Mouse (Mus musculus) heart, embryonic 14.5 days (tissue): Measurements from ENCODE around the gene Enkur. TPM values are rescaled to one million over a fixed set of nuclear protein-coding genes. Genes with fewer than 3 reads are reported as not detected.

ENCODE experiments used
- ATAC-seq: fragments of 200-750 bp; cut with Nextera tagmentation; 2 replicates; pipeline ENCODE4 v1.8.0; 2017; ENCODE audit warnings: low read depth, moderate TSS enrichment; ENCODE audit not compliant: insufficient number of reproducible peaks, insufficient read depth, low FRiP score
- H3K27ac ChIP-seq, 2 experiments: fragments of 200-500 bp in 1 of 2; fragments of 300-500 bp in 1 of 2; sonication (generic) in 1 of 2; replicated peaks in 1 of 2; 2 replicates each; pipeline ENCODE4 v1.5.1; 2012 to 2014; ENCODE audit warnings: low read depth in 2 of 2, low read length in 2 of 2, control low read depth in 1 of 2, mild to moderate bottlenecking in 1 of 2, mixed read lengths in 1 of 2; ENCODE audit not compliant: control insufficient read depth in 1 of 2, insufficient read depth in 1 of 2
- H3K27me3 ChIP-seq: fragments of 300-500 bp; sonication (generic); 2 replicates; pipeline ENCODE4 v1.6.1; 2014; ENCODE audit warnings: mild to moderate bottlenecking, low read length, control low read depth; ENCODE audit not compliant: control insufficient read depth, insufficient read depth
- H3K36me3 ChIP-seq: fragments of 300-500 bp; sonication (generic); 2 replicates; pipeline ENCODE4 v1.6.1; 2014; ENCODE audit warnings: mild to moderate bottlenecking, control low read depth, low read length, mixed read lengths; ENCODE audit not compliant: control insufficient read depth, insufficient read depth
- H3K4me1 ChIP-seq, 2 experiments: fragments of 200-500 bp in 1 of 2; fragments of 300-500 bp in 1 of 2; sonication (generic) in 1 of 2; 2 replicates each; pipeline ENCODE4 v1.6.1; 2012 to 2014; ENCODE audit warnings: low read length in 2 of 2, control low read depth in 1 of 2, mixed read lengths in 1 of 2; ENCODE audit not compliant: control insufficient read depth in 2 of 2, insufficient read depth in 2 of 2
- H3K4me2 ChIP-seq: fragments of 300-500 bp; sonication (generic); 2 replicates; pipeline ENCODE4 v1.6.1; 2014; ENCODE audit warnings: mild to moderate bottlenecking, low read length
- H3K4me3 ChIP-seq, 2 experiments: fragments of 200-500 bp in 1 of 2; fragments of 300-500 bp in 1 of 2; sonication (generic) in 1 of 2; 2 replicates each; pipeline ENCODE4 v1.5.1; 2012 to 2014; ENCODE audit warnings: low read length in 2 of 2, mild to moderate bottlenecking in 2 of 2, control low read depth in 1 of 2, low read depth in 1 of 2, moderate library complexity in 1 of 2; ENCODE audit not compliant: control insufficient read depth in 1 of 2, insufficient read depth in 1 of 2
- H3K9ac ChIP-seq: fragments of 300-500 bp; sonication (generic); 2 replicates; pipeline ENCODE4 v1.6.1; 2014; ENCODE audit warnings: mild to moderate bottlenecking, low read length
- H3K9me3 ChIP-seq: fragments of 300-500 bp; sonication (generic); 2 replicates; pipeline ENCODE4 v1.6.1; 2016; ENCODE audit warnings: low read length, control low read depth; ENCODE audit not compliant: control insufficient read depth
- WGBS: fragments of 180-500 bp; shearing (Covaris S2); extraction: QIAGEN DNeasy Blood & Tissue Kit; methylation state at CpG from one replicate; pipeline ENCODE4 v1.1.7; 2014; 5-methylcytosine and 5-hydroxymethylcytosine counted together
- polyA plus RNA-seq: library from polyadenylated mRNA; unstranded; fragments of >200 nt; fragmentation: Nextera tagmentation; extraction: Ambion mirVana; gene quantifications from 2 replicates; pipeline ENCODE4 v1.2.1, GENCODE M21; 2014

Gene Enkur
- polyA plus RNA-seq, 1 experiment from 2014 or later = 2.1 TPM

DNA sequence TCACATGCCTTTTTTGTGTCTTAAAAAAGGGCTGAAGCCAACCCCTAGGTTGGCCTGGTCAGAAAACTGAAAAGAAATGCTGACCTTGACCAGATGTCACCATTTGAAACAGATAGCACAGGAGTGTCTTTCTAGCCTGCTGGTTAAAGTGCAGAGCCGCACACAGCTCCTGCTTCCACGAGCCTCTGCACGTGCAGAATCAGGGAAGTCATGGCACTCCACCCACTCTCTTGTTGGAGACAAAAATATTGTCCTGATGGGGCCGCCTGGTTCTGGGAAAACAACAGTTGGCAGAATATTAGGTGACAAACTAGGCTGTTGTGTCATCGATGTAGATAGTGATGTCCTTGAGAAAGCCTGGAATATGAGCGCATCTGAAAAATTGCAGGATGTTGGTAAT, 6.2 kb upstream of the Enkur start:
- Histone ChIP-seq H3K27ac (no peak overlapping the region), H3K27me3 (no peaks in the 10 kb centered on the region), H3K4me3 (no peak overlapping the region), H3K36me3 (0 out of 2 replicates have a peak, but pooled peaks cover 2% of the 10 kb centered on the region), H3K4me1 (peaks cover 0 to 3% of the 10 kb centered on the region in 2 experiments; a peak in 2 of 4 replicates), H3K9me3 (no peaks in the 10 kb centered on the region), H3K9ac (no peak overlapping the region), H3K4me2 (no peak overlapping the region)
- 63% methylated on average over 6 of the region's 6 CpGs for WGBS
- ATAC-seq = no peak

- H3K36me3 ChIP-seq = no peaks in the 10 kb centered on the region
- peak overlapping the region; percentile 46 to 61; a peak in 2 of 4 replicates for H3K27ac ChIP-seq
- H3K4me2 ChIP-seq = peak overlapping the region; percentile 72
- 39% methylated on average over 6 of the region's 6 CpGs for WGBS
- no peaks in the 10 kb centered on the region for H3K9me3 ChIP-seq
- H3K27me3 ChIP-seq = no peaks in the 10 kb centered on the region
- peak overlapping the region; percentile 60 to 95 for H3K4me3 ChIP-seq
- peak overlapping the region; percentile 74 for H3K9ac ChIP-seq
- peaks cover 4 to 12% of the 10 kb centered on the region in 2 experiments for H3K4me1 ChIP-seq
- no peak for ATAC-seq
Observed at GRCm38 (mm10) chr2:21206278-21206677, 1.1 kb upstream of the Enkur start.

GRCm38 (mm10) chr2:21205831-21206159, 630 bp upstream of the Enkur start:
- peak; percentile 87 for ATAC-seq
- Histone ChIP-seq H3K9me3 (no peaks in the 10 kb centered on the region), H3K4me1 (peaks cover 4 to 12% of the 10 kb centered on the region in 2 experiments), H3K27ac (peak overlapping the region; percentile 46 to 61), H3K9ac (peak overlapping the region; percentile 74), H3K36me3 (no peaks in the 10 kb centered on the region), H3K27me3 (no peaks in the 10 kb centered on the region), H3K4me3 (peak overlapping the region; percentile 60 to 95), H3K4me2 (peak overlapping the region; percentile 72)
- WGBS = under 1% methylated on average over 19 of the region's 19 CpGs

GRCm38 (mm10) chr2:21202754-21203153, 2.4 kb downstream of the Enkur start:
- H3K4me1 ChIP-seq = peaks cover 4 to 17% of the 10 kb centered on the region in 2 experiments
- no peaks in the 10 kb centered on the region for H3K27me3 ChIP-seq
- no peak overlapping the region for H3K27ac ChIP-seq
- H3K36me3 ChIP-seq = no peaks in the 10 kb centered on the region
- H3K9me3 ChIP-seq = no peaks in the 10 kb centered on the region
- ATAC-seq = no peak
- H3K4me3 ChIP-seq = no peak overlapping the region
- 31% methylated on average over 2 of the region's 2 CpGs for WGBS
- H3K4me2 ChIP-seq = no peak overlapping the region
- H3K9ac ChIP-seq = no peak overlapping the region

DNA sequence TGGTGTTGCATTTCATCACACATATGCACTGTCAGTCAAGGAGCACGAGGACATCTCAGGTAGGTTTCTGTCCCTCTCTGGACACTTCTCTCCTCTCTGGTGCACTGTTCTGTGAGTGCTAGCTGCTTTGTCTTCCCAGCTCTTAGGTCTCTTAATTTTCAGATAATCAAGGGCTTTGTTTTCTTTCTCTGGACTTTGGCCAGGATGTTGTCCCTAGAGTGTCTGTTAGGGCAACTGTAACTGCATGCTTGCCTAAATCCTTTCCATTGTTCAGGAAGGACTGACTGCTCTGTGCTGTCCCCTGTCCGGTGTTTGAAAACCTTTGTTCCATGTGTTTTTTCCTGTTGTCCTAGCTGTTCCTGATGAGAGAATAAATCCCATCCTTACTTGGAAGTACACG, 6.1 kb downstream of the Enkur start:
- H3K27me3 ChIP-seq = no peaks in the 10 kb centered on the region
- 29% methylated on average over 3 of the region's 3 CpGs for WGBS

DNA sequence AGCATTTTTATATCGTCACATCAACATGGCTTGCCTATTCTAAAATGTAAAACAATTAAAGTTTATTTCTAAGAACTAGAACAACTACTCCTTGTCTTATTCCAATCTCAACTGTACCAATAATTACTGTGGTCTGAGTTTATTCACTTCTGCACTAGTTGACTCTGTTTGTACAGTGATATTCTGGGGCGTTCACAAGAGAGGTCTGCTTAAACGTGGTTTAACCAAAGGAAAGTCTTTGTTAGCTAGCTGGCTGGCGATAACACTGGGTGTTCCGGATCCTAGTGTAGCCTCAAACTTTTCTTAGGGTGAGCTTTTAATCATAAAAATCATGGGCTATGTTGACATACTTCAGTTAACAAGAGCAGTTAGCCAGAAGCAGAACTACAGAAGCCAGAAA, 9.9 kb downstream of the Enkur start:
- H3K36me3 ChIP-seq = no peaks in the 10 kb centered on the region
- no peak overlapping the region for H3K9ac ChIP-seq
- no peak overlapping the region for H3K27ac ChIP-seq
- 89% methylated on average over 5 of the region's 5 CpGs for WGBS
- no peaks in the 10 kb centered on the region for H3K9me3 ChIP-seq
- H3K4me2 ChIP-seq = no peak overlapping the region
- no peaks in the 10 kb centered on the region for H3K27me3 ChIP-seq
- H3K4me3 ChIP-seq = no peak overlapping the region
- peaks cover 0 to 5% of the 10 kb centered on the region in 2 experiments; a peak in 1 of 4 replicates for H3K4me1 ChIP-seq
- ATAC-seq = no peak

More for the DNA sequence above, 6.1 kb downstream of the Enkur start:
- H3K27ac ChIP-seq = 0 out of 4 replicates have a peak overlapping the region, but pooled peaks of 1 of the 2 experiments have one; percentile 2
- no peak overlapping the region for H3K4me2 ChIP-seq
- no peak for ATAC-seq
- no peaks in the 10 kb centered on the region for H3K36me3 ChIP-seq
- H3K9ac ChIP-seq = no peak overlapping the region
- H3K4me1 ChIP-seq = peaks cover 0 to 5% of the 10 kb centered on the region in 2 experiments; a peak in 1 of 4 replicates
- H3K4me3 ChIP-seq = no peak overlapping the region
- no peaks in the 10 kb centered on the region for H3K9me3 ChIP-seq

GRCm38 (mm10) chr2:21191232-21191631, 13.9 kb downstream of the Enkur start:
- Histone ChIP-seq H3K36me3 (no peaks in the 10 kb centered on the region), H3K4me3 (no peak overlapping the region), H3K27ac (no peak overlapping the region), H3K4me1 (no peaks in the 10 kb centered on the region), H3K4me2 (no peak overlapping the region), H3K27me3 (no peaks in the 10 kb centered on the region), H3K9ac (no peak overlapping the region), H3K9me3 (no peaks in the 10 kb centered on the region)
- 69% methylated on average over 1 of the region's 1 CpGs for WGBS
- no peak for ATAC-seq

- ATAC-seq = no peak
- H3K9ac ChIP-seq = no peak overlapping the region
- H3K4me3 ChIP-seq = no peak overlapping the region
- 76% methylated on average over 4 of the region's 4 CpGs for WGBS
- H3K36me3 ChIP-seq = no peaks in the 10 kb centered on the region
- no peaks in the 10 kb centered on the region for H3K4me1 ChIP-seq
- H3K27me3 ChIP-seq = no peaks in the 10 kb centered on the region
- no peak overlapping the region for H3K4me2 ChIP-seq
- no peak overlapping the region for H3K27ac ChIP-seq
- H3K9me3 ChIP-seq = no peaks in the 10 kb centered on the region
Observed at GRCm38 (mm10) chr2:21188610-21189009, 16.6 kb downstream of the Enkur start.
